Mouse (Mus musculus): ENCODE data around the gene Mapk14. TPM values are rescaled to one million over a fixed set of nuclear protein-coding genes. Genes with fewer than 3 reads are reported as not detected.

Gene Mapk14
- total and polyA plus RNA-seq, 3 experiments: 61.5 to 93.2 TPM; not detected in 1

- Histone ChIP-seq H3K4me1 (ENCODE audit: control insufficient read depth in 1 of 2, insufficient read depth in 2 of 2, low read length in 2 of 2) (no peaks in the 10 kb centered on the region; a peak in 1 of 4 replicates), H3K4me3 (ENCODE audit: control insufficient read depth in 1 of 2, insufficient read depth in 1 of 2, low read depth in 2 of 2, low read length in 2 of 2) (no peak overlapping the region), H3K27ac (ENCODE audit: control insufficient read depth, low read depth, low read length) (no peak overlapping the region), H3K9ac (ENCODE audit: control insufficient read depth, low read depth, low read length, poor library complexity, severe bottlenecking) (no peak overlapping the region), H3K27me3 (ENCODE audit: control insufficient read depth in 1 of 2, insufficient read depth in 2 of 2, low read length in 2 of 2) (no peaks in the 10 kb centered on the region), H3K9me3 (replicated peaks; ENCODE audit: insufficient read depth, low read length) (no peaks in the 10 kb centered on the region), H3K36me3 (ENCODE audit: control insufficient read depth in 1 of 2, insufficient read depth in 2 of 2, low read length in 2 of 2) (no peaks in the 10 kb centered on the region; a peak in 1 of 4 replicates), H3K79me2 (ENCODE audit: control insufficient read depth, insufficient read depth, low read length, poor library complexity) (no peaks in the 10 kb centered on the region)
- TF ChIP-seq NRF1 (IDR thresholded peaks at IDR 0.05; ENCODE audit: insufficient read depth, low read depth, low read length, poor library complexity, severe bottlenecking): no peak
- DNase-seq (ENCODE audit: low read depth, low spot score): no peak
Measured at GRCm38 (mm10) chr17:28737973-28738372, 46.8 kb downstream of the Mapk14 start.

- TF ChIP-seq USF1 (IDR thresholded peaks at IDR 0.05; ENCODE audit: low read depth, low read length) (no peak), POLR2A (IDR thresholded peaks at IDR 0.05; ENCODE audit: control insufficient read depth in 1 of 2, insufficient read depth in 1 of 2, low read depth in 1 of 2, low read length in 2 of 2, poor library complexity in 1 of 2) (no peak), USF2 (IDR thresholded peaks at IDR 0.05; ENCODE audit: borderline replicate concordance in 1 of 2, insufficient read depth in 1 of 2, low read depth in 1 of 2, low read length in 2 of 2) (no peak), MXI1 (IDR thresholded peaks at IDR 0.05; ENCODE audit: low read depth, low read length) (no peak), NRF1 (IDR thresholded peaks at IDR 0.05; ENCODE audit: insufficient read depth, low read depth, low read length, poor library complexity, severe bottlenecking) (no peak), JUND (IDR thresholded peaks at IDR 0.05; ENCODE audit: low read depth, low read length) (no peak), MAZ (IDR thresholded peaks at IDR 0.05; ENCODE audit: low read depth, low read length) (no peak), UBTF (IDR thresholded peaks at IDR 0.05; ENCODE audit: borderline replicate concordance, insufficient read depth, low read depth, low read length) (no peak), KAT2A (conservative IDR thresholded peaks at IDR 0.05; ENCODE audit: low read depth, low read length) (no peak), CHD2 (IDR thresholded peaks at IDR 0.05; ENCODE audit: low read length) (no peak)
- Histone ChIP-seq H3K36me3 (ENCODE audit: control insufficient read depth in 1 of 2, insufficient read depth in 2 of 2, low read length in 2 of 2) (peaks cover 0 to 2% of the 10 kb centered on the region in 2 experiments; a peak in 2 of 4 replicates), H3K27me3 (ENCODE audit: control insufficient read depth in 1 of 2, insufficient read depth in 2 of 2, low read length in 2 of 2) (no peaks in the 10 kb centered on the region), H3K79me2 (ENCODE audit: control insufficient read depth, insufficient read depth, low read length, poor library complexity) (no peaks in the 10 kb centered on the region), H3K9ac (ENCODE audit: control insufficient read depth, low read depth, low read length, poor library complexity, severe bottlenecking) (no peak overlapping the region), H3K9me3 (replicated peaks; ENCODE audit: insufficient read depth, low read length) (no peaks in the 10 kb centered on the region), H3K4me3 (ENCODE audit: control insufficient read depth in 1 of 2, insufficient read depth in 1 of 2, low read depth in 2 of 2, low read length in 2 of 2) (no peak overlapping the region), H3K4me1 (ENCODE audit: control insufficient read depth in 1 of 2, insufficient read depth in 2 of 2, low read length in 2 of 2) (no peaks in the 10 kb centered on the region; a peak in 1 of 4 replicates), H3K27ac (ENCODE audit: control insufficient read depth, low read depth, low read length) (no peak overlapping the region)
- no peak for DNase-seq (ENCODE audit: low read depth, low spot score)
Measured at GRCm38 (mm10) chr17:28739244-28739643, 48.1 kb downstream of the Mapk14 start.

- Histone ChIP-seq H3K4me1 (ENCODE audit: control insufficient read depth in 1 of 2, insufficient read depth in 2 of 2, low read length in 2 of 2) (no peaks in the 10 kb centered on the region; a peak in 1 of 4 replicates), H3K79me2 (ENCODE audit: control insufficient read depth, insufficient read depth, low read length, poor library complexity) (no peaks in the 10 kb centered on the region), H3K27me3 (ENCODE audit: control insufficient read depth in 1 of 2, insufficient read depth in 2 of 2, low read length in 2 of 2) (no peaks in the 10 kb centered on the region), H3K9me3 (replicated peaks; ENCODE audit: insufficient read depth, low read length) (no peaks in the 10 kb centered on the region), H3K4me3 (ENCODE audit: control insufficient read depth in 1 of 2, insufficient read depth in 1 of 2, low read depth in 2 of 2, low read length in 2 of 2) (no peak overlapping the region), H3K36me3 (ENCODE audit: control insufficient read depth in 1 of 2, insufficient read depth in 2 of 2, low read length in 2 of 2) (peaks cover 0 to 4% of the 10 kb centered on the region in 2 experiments; a peak in 2 of 4 replicates), H3K9ac (ENCODE audit: control insufficient read depth, low read depth, low read length, poor library complexity, severe bottlenecking) (no peak overlapping the region), H3K27ac (ENCODE audit: control insufficient read depth, low read depth, low read length) (no peak overlapping the region)
- TF ChIP-seq POLR2AphosphoS5 (IDR thresholded peaks at IDR 0.05; ENCODE audit: borderline replicate concordance, low read depth, low read length) (no peak), MAFK (IDR thresholded peaks at IDR 0.05; ENCODE audit: borderline replicate concordance, low read depth, low read length) (no peak), TCF12 (IDR thresholded peaks at IDR 0.05; ENCODE audit: low read depth, low read length) (no peak), TAL1 (IDR thresholded peaks at IDR 0.05; ENCODE audit: low read length) (no peak), CTCF (IDR thresholded peaks at IDR 0.05 in 2 of 3, conservative IDR thresholded peaks at IDR 0.05 in 1 of 3; ENCODE audit: control insufficient read depth in 1 of 3, insufficient read depth in 1 of 3, low read depth in 2 of 3, low read length in 3 of 3, poor library complexity in 1 of 3, severe bottlenecking in 1 of 3) (no peak), ZKSCAN1 (IDR thresholded peaks at IDR 0.05; ENCODE audit: low read depth, low read length) (no peak), KAT2A (conservative IDR thresholded peaks at IDR 0.05; ENCODE audit: low read depth, low read length) (no peak)
- no peak for DNase-seq (ENCODE audit: low read depth, low spot score)
Measured at GRCm38 (mm10) chr17:28743145-28743866, 52.2 kb downstream of the Mapk14 start.
